Mouse (Mus musculus) cerebellum, adult 18-20 months (tissue): ENCODE measurements around the gene Dpp7.

Experiments used
- DNase-seq, 2 experiments: peaks; one replicate each; pipeline ENCODE4 v3.0.0; 2021

Gene Dpp7

DNA sequence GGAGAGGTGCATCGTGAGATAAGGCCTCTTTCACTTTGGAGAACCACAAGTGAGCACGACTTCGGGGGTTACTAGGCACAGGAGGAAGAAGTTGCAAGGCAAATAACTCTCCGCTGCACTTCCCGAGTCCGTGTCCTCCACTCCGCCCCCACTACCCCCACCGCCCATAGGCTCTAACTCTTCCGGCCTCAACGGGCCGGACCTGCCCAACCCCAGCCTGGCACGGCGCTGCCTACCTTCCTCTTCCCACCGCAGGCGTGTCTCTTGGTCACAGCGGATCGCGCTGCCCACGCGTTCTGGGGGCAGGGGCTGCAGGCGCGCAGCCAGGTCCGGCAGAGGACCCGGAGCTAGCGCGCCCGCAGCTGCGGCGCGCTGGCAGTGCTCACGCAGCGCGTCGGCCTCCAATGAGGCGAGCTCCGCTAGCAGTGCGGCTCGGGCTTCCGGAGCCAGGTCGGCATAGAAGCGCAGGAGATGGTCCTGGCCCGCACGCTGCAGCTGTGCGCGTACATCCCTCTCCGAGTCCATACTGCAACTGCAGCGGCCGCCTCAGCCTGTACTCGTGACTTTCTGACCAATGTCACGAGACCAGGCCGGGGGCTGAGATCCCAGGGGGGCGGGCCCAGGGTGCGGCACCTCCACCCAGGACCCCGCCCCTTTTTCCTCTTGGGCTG, 9.1 kb upstream of the Dpp7 start, which contains the start of gene Uap1l1:
TSS of gene Uap1l1 (minus strand) at position 592 of the 671 bp plus-strand sequence.
- peak; percentile 59 to 62 for DNase-seq

- DNase-seq: no peak
These were observed 8.6 kb upstream of the Dpp7 start for GRCm38 (mm10) chr2:25364761-25365090.

GRCm38 (mm10) chr2:25364313-25364712, 8.2 kb upstream of the Dpp7 start:
- no peak for DNase-seq

- DNase-seq: no peak
These were observed 7.5 kb upstream of the Dpp7 start for GRCm38 (mm10) chr2:25363478-25364178.

DNA sequence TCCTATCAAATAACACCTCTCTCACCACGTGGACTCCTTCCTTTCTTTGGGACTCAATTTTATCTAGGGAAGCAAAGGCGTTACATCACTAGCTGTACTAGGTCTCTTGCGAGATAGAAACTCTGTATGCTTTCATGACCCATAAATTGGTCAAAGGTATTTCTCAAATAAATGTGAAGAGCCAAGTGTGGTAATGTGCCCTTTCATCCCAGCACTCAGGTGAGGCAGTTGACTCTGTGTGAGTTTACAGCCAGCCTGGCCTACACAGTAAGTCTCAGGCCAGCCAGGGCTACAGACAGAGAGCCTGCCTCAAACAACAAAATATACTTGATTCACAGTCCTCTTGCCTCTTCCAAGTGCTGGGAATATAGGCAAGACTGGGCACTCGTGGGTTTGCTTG, 3.7 kb upstream of the Dpp7 start:
- DNase-seq: no peak

- peak in 1 of 2 experiments; percentile 34 for DNase-seq
These were observed 616 bp downstream of the Dpp7 start for GRCm38 (mm10) chr2:25355419-25356066.

- no peak for DNase-seq
These were observed 1.9 kb downstream of the Dpp7 start for GRCm38 (mm10) chr2:25354211-25354610.

GRCm38 (mm10) chr2:25350701-25351100, 5.5 kb downstream of the Dpp7 start:
- DNase-seq: no peak

- DNase-seq: no peak
These were observed 6.7 kb downstream of the Dpp7 start for GRCm38 (mm10) chr2:25349499-25349898.

GRCm38 (mm10) chr2:25348162-25348561, 8.0 kb downstream of the Dpp7 start:
- DNase-seq: no peak

DNA sequence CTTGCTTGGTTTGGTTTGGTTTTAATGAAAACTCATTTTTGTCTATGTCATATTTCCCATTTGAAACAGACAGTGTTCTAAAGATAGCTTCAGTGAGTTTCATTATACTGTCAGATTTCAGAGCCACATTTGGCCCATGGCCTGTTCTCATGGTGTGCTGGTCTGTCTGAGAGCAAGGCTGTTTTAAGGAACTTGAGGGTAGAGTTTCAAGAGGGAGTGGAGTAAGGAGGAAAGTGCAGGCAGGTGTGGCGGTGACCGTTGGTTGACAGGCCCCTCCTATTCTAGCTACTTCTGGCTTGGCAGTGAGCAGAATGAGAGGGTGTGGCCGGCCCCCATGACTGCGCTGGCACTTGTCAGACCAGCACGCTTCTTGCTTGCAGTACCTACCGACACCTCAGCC, 17.9 kb downstream of the Dpp7 start:
- no peak for DNase-seq

- DNase-seq: no peak
These were observed 22.6 kb downstream of the Dpp7 start for GRCm38 (mm10) chr2:25333569-25333968.

DNA sequence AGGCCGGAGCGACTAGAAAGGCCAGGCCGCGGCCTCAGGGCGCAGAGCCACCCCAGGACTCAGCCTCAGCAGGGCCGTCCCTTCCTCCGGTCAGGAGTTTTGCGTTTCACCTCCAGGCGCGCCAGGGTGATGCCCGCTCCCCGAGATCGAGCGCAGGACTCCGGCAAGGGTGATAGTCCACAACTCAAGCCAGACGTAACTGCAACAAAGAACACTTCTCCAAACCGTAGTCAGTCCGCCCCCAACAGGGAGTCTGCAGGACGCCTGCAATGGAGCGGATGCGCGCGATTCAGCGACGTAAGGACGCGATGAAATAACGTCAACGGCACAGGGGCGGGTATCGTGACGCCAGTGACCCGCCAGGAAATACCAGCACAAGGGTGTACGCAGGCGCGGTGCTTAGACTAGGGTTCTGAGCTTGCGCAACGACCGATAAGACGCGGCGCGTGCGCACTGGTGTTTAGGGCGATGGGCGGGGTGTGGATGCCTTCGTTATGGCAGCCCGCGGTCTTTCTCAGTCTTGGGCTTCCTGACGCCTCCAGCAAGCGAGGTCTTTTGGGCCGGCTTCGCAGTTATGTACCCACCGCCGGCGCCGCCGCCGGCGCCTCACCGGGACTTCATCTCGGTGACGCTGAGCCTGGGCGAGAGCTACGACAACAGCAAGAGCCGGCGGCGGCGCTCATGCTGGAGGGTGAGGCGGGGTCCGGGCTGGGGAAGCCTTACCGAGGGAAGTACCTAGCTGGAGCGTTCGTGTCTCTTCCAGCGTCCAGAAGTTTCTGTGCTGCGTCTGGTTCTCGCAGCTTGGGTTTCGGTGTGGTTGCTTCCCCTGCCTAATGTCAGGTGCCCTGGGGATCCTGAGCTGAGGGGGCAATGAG, 23.6 kb downstream of the Dpp7 start, which contains the start of gene Man1b1:
TSS of gene Man1b1 (plus strand) at position 53 of the 875 bp plus-strand sequence.
- peak; percentile 99 to 100 for DNase-seq

- DNase-seq: no peak
These were observed 24.7 kb downstream of the Dpp7 start for GRCm38 (mm10) chr2:25331470-25331869.

- DNase-seq: peak; percentile 69 to 70
These were observed 27.7 kb downstream of the Dpp7 start for GRCm38 (mm10) chr2:25328440-25328839.

- DNase-seq: no peak
These were observed 30.1 kb downstream of the Dpp7 start for GRCm38 (mm10) chr2:25326036-25326435.

DNA sequence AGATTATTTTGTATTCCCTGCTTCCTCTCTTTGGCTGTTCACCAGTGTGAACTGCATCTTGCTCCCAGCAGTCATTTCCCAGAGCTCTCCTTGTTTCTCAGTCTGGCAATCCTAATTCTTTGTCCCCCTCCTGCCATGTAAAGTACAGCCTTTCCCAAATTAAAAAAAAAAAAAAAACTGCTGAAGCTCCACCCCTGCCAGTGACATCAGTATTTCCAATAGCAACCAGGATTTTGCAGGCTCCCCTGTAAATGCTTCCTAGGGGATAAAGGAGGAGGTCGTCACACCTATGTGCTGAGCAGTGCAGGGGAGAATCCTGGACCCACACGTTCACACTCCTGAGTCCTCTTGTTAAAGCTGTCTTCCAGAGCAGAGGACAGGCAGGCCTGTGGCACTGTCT, 36.1 kb downstream of the Dpp7 start:
- DNase-seq: no peak

- DNase-seq: peak; percentile 86 to 92
These were observed 37.0 kb downstream of the Dpp7 start, which contains the start of gene Grin1 for GRCm38 (mm10) chr2:25318971-25319773. Gene Grin1, minus strand, starts transcription at chr2:25319187.

GRCm38 (mm10) chr2:25318119-25318966, 37.8 kb downstream of the Dpp7 start:
- DNase-seq: peak; percentile 71 to 74

DNA sequence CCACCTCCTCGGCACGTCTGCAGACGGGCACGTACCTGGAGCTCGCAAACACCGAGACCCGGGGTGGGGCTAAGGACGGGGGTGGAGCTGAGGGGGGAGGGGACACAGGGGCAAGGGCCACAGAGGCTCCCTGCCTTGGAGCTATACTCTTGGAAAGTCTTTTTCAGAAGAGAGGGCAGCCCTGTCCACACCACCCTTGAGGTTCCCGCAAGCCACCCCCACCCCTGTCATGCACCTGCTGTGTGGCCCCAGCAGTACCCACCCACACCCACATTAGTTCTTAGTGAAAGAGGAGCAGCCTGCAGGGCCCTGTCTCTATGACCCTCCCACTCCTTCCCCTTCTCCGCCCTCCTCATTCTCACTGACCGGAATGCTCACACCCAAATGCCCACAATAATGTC, 44.7 kb downstream of the Dpp7 start:
- DNase-seq: no peak

- DNase-seq: peak in 1 of 2 experiments; percentile 53
These were observed 45.2 kb downstream of the Dpp7 start for GRCm38 (mm10) chr2:25310969-25311368.
